Mouse (Mus musculus): ENCODE measurements around the gene Polr3h.

- TF ChIP-seq CTCF (IDR thresholded peaks at IDR 0.05; ENCODE audit: extremely low read depth, insufficient read depth, insufficient read length, insufficient replicate concordance) = no peak
- TF ChIP-seq POLR2A (IDR thresholded peaks at IDR 0.05; ENCODE audit: low read depth, low read length) = no peak
Measured at GRCm38 (mm10) chr15:81846755-81847154, 79.3 kb downstream of the Polr3h start.

Data from spleen, adult 2 months (tissue).